Mouse (Mus musculus) limb, embryonic 15.5 days (tissue): ENCODE data around the gene Vav3. TPM values are rescaled to one million over a fixed set of nuclear protein-coding genes. Genes with fewer than 3 reads are reported as not detected.

Experiments used
- ATAC-seq: fragments of 200-750 bp; cut with Nextera tagmentation; 2 replicates; pipeline ENCODE4 v1.8.0; 2017; ENCODE audit warnings: low read depth, moderate TSS enrichment; ENCODE audit not compliant: insufficient number of reproducible peaks, low FRiP score, low TSS enrichment
- H3K27ac ChIP-seq: fragments of 300-500 bp; sonication (generic); 2 replicates; pipeline ENCODE4 v1.5.1; 2015; ENCODE audit warnings: moderate library complexity, mild to moderate bottlenecking, inconsistent platforms
- H3K27me3 ChIP-seq: fragments of 300-500 bp; sonication (generic); 2 replicates; pipeline ENCODE4 v1.6.1; 2015; ENCODE audit warnings: inconsistent platforms
- H3K36me3 ChIP-seq: fragments of 300-500 bp; sonication (generic); 2 replicates; pipeline ENCODE4 v1.6.1; 2015; ENCODE audit warnings: inconsistent platforms
- H3K4me1 ChIP-seq: fragments of 300-500 bp; sonication (generic); 2 replicates; pipeline ENCODE4 v1.6.1; 2015; ENCODE audit warnings: inconsistent platforms
- H3K4me2 ChIP-seq: fragments of 300-500 bp; sonication (generic); 2 replicates; pipeline ENCODE4 v1.6.1; 2015; ENCODE audit warnings: mild to moderate bottlenecking, inconsistent platforms
- H3K4me3 ChIP-seq: fragments of 300-500 bp; sonication (generic); 2 replicates; pipeline ENCODE4 v1.5.1; 2015; ENCODE audit warnings: mild to moderate bottlenecking, inconsistent platforms
- H3K9ac ChIP-seq: fragments of 300-500 bp; sonication (generic); 2 replicates; pipeline ENCODE4 v1.6.1; 2015; ENCODE audit warnings: inconsistent platforms
- H3K9me3 ChIP-seq: fragments of 300-500 bp; sonication (generic); 2 replicates; pipeline ENCODE4 v1.6.1; 2016; ENCODE audit warnings: inconsistent platforms
- WGBS: fragments of 180-500 bp; shearing (Covaris S2); methylation state at CpG from one replicate; pipeline ENCODE4 v1.1.7; 2015; 5-methylcytosine and 5-hydroxymethylcytosine counted together
- polyA plus RNA-seq: library from polyadenylated mRNA; unstranded; fragments of >200 nt; fragmentation: Nextera tagmentation; extraction: Ambion mirVana; gene quantifications from 2 replicates; pipeline ENCODE4 v1.2.1, GENCODE M21; 2015

The Vav3 gene
- polyA plus RNA-seq, 1 experiment from 2014 or later: 31.3 TPM

DNA sequence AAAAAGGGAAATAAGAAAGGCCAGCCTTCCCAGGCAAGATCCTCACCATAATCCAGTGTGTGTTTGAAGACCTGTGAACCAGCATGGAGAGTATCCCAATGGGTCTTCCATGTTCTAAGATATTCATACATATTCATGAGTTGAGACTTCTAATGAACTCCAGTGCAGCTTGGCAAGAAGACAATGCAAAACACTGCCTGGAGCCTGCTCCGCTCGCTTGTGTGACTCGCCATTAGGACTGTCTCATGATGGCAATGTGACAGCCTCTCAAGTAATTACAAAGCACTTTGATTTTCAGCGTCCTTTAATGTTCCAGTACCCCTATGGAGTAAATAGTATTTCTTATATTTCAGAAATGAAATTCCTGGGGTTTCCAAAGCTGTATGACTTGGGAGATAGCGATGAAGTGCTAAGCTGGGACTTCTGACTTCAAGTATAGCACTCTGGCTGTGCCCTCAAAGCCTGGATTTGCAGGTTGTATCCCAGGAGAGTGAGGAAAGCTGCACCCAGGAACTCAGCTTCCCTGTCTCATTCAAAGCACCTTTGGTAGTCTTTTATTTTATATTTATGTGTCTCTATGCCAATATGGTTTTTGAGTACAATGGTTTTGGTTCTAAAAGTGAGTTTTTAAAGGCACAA is 391.3 kb downstream of the Vav3 start:
- WGBS: 62% methylated on average over 5 of the region's 5 CpGs
- H3K9me3 ChIP-seq: no peaks in the 10 kb centered on the region
- no peak overlapping the region for H3K9ac ChIP-seq
- no peaks in the 10 kb centered on the region for H3K36me3 ChIP-seq
- H3K4me1 ChIP-seq: peaks cover 3% of the 10 kb centered on the region; the same call in 1 of the 2 replicates
- H3K27me3 ChIP-seq: no peaks in the 10 kb centered on the region
- H3K27ac ChIP-seq: peak overlapping the region; percentile 0; the same call in 1 of the 2 replicates
- H3K4me2 ChIP-seq: no peak overlapping the region
- H3K4me3 ChIP-seq: no peak overlapping the region
- ATAC-seq: no peak

DNA sequence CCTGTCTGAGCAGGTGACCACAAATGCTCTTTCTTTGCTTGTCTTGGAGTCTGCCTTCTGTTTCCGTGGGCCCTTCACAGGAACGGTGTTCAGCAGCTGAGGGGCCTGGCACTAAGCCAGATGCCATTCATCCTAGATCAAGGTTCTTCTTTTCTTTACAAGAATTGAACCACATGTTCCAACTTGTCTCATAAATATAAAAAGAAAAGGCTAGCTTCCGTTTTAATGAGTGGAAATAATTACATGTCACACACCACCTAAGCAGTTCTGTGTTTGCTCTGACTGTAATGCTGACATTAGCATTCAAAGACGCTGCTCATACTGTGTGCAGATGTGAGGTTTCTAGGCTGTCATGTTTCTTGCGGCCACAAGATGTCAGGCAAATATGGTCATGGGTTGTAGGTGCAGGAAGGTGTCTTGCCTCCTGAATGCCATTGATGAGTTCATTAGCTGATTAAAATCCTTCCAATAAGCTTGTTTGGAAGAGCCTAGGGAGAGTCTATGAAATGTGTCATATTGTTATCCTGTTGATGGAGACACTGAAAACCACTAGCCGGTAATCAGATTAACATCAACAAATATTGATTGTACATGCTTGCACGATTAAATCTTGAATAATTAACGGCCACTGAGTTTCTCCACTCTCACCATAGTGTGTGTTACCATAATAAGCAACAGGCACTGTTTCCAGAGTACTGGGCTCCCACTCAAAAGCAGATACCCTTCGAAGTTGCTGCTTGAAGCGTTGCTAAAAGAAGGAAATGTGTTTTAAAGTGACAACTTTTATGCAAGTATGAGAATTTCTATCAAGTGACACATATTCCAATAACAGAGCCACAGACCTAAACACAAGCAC is 392.1 kb downstream of the Vav3 start:
- Histone ChIP-seq H3K27ac (0 out of 2 replicates have a peak overlapping the region, but pooled peaks have one; percentile 0), H3K4me1 (peaks cover 3% of the 10 kb centered on the region; the same call in 1 of the 2 replicates), H3K9me3 (no peaks in the 10 kb centered on the region), H3K36me3 (no peaks in the 10 kb centered on the region), H3K9ac (no peak overlapping the region), H3K27me3 (no peaks in the 10 kb centered on the region), H3K4me2 (no peak overlapping the region), H3K4me3 (no peak overlapping the region)
- peak; percentile 80 for ATAC-seq
- WGBS: 37% methylated on average over 10 of the region's 10 CpGs

Other genes starting within 250 kb of the Vav3 start
- 48.5 and 50.3 TPM in 2 replicates for gene Slc25a24, start 217.5 kb upstream of the Vav3 start, polyA plus RNA-seq